Mouse (Mus musculus) forebrain, embryonic 12.5 days (tissue): Measurements from ENCODE around the gene Ang5. TPM values are rescaled to one million over a fixed set of nuclear protein-coding genes. Genes with fewer than 3 reads are reported as not detected.
"Not testable (repeated sequence)": the region's sequence is repeated elsewhere in the genome, so short reads cannot be mapped to it uniquely, and the experiment has no call there.

Experiments
- ATAC-seq: fragments of 200-750 bp; cut with Nextera tagmentation; 2 replicates; pipeline ENCODE4 v1.8.0; 2017; ENCODE audit warnings: moderate TSS enrichment; ENCODE audit not compliant: low FRiP score
- H3K27ac ChIP-seq: fragments of 300-500 bp; sonication (generic); 2 replicates; pipeline ENCODE4 v1.5.1; 2016; ENCODE audit warnings: mild to moderate bottlenecking
- H3K27me3 ChIP-seq: fragments of 300-500 bp; sonication (generic); 2 replicates; pipeline ENCODE4 v1.6.1; 2016; ENCODE audit warnings: mild to moderate bottlenecking
- H3K36me3 ChIP-seq: fragments of 300-500 bp; sonication (generic); replicated peaks from 2 replicates; pipeline ENCODE4 v1.6.1; 2016; ENCODE audit warnings: mild to moderate bottlenecking
- H3K4me1 ChIP-seq: fragments of 300-500 bp; sonication (generic); 2 replicates; pipeline ENCODE4 v1.6.1; 2016
- H3K4me2 ChIP-seq: fragments of 300-500 bp; sonication (generic); 2 replicates; pipeline ENCODE4 v1.6.1; 2016; ENCODE audit warnings: mild to moderate bottlenecking, moderate library complexity
- H3K4me3 ChIP-seq: fragments of 300-500 bp; sonication (generic); replicated peaks from 2 replicates; pipeline ENCODE4 v1.5.1; 2016; ENCODE audit warnings: mild to moderate bottlenecking
- H3K9ac ChIP-seq: fragments of 300-500 bp; sonication (generic); 2 replicates; pipeline ENCODE4 v1.6.1; 2016; ENCODE audit warnings: mild to moderate bottlenecking
- H3K9me3 ChIP-seq: fragments of 300-500 bp; sonication (generic); 2 replicates; pipeline ENCODE4 v1.6.1; 2016
- WGBS: fragments of 180-500 bp; shearing (Covaris S2); methylation state at CpG from one replicate; pipeline ENCODE4 v1.1.7; 2016; 5-methylcytosine and 5-hydroxymethylcytosine counted together
- polyA plus RNA-seq: library from polyadenylated mRNA; unstranded; fragments of >200 nt; fragmentation: Nextera tagmentation; extraction: Ambion mirVana; gene quantifications from 2 replicates; pipeline ENCODE4 v1.2.1, GENCODE M21; 2016

The Ang5 gene
- polyA plus RNA-seq, 1 experiment from 2014 or later = not detected

DNA sequence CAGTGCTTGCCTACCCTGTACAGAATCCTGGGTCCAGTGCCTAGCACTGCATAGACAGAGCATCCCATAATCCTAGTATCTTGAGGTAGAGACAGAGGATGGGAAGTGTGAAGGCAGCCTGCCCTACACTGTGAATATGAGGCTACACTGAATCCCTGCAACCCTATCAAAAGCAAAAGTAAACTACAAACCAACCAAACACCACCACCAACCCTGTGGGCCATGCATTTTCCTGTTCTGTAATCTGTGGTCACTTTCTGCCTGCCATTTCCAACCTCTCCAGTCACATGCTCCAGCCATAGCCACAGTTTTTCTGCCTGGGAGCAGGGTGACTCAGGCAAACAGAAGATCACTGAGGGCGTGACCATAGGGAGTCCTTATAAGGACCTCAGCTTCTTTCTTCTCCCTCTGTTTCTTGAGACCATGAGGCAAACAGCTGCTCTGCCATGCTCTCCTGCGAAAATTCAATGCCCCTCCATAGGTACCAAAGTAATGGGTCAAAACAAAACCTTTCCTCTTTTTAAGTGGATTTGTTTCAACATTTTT lies 41.7 kb downstream of the Ang5 start:
- H3K4me2 ChIP-seq, H3K27me3 ChIP-seq, H3K27ac ChIP-seq, H3K36me3 ChIP-seq, H3K9me3 ChIP-seq, H3K4me3 ChIP-seq, H3K4me1 ChIP-seq, H3K9ac ChIP-seq, ATAC-seq: not testable (repeated sequence)
- 82% methylated on average over 2 of the region's 2 CpGs for WGBS

DNA sequence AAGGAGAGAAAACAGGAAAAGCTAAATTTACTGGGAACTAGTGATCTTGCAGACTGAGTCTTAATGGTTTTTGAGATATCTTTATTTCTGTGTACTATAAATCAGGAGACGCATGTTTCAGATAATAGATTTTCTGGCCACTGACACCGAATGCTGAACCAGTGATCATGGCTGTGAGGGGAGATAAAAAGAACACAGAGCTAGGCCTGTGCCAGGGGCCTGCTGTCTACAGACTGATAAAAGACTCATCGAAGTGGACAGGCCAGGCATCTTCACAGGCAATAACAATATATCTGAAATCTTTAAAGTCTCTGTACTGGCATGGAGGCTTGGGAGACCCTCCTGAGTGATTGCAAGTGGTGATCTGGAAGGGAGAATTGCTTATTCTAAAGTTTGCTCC lies 44.7 kb downstream of the Ang5 start:
- H3K36me3 ChIP-seq = no peaks in the 10 kb centered on the region
- no peak overlapping the region for H3K4me3 ChIP-seq
- no peak overlapping the region for H3K9ac ChIP-seq
- no peak for ATAC-seq
- H3K27ac ChIP-seq = no peak overlapping the region
- no peaks in the 10 kb centered on the region for H3K4me1 ChIP-seq
- no peaks in the 10 kb centered on the region for H3K27me3 ChIP-seq
- no peak overlapping the region for H3K4me2 ChIP-seq
- 90% methylated on average over 3 of the region's 3 CpGs for WGBS
- H3K9me3 ChIP-seq = no peaks in the 10 kb centered on the region

DNA sequence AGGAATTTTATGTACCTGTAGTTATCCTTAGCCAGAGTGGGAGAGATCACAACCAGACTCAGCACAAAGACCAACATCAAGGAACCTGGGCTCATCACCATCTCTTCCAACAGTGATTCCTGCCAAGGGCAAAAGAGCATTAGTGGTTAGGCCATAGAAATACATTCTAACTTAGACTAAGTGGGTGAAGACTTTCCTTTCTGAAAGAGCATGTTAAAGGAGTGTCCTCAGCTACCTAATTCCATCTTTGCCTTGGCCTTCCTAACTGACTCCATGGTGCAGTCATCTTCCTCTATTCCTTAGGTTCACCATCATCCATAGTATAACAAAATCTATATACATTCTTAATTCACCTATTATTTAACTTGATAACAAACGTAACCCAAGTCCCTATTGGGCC lies 45.3 kb downstream of the Ang5 start, which contains the start of gene Ang6:
Ang6 (minus strand) TSS at position 101 of the 400 bp plus-strand sequence.
- ATAC-seq = no peak
- Histone ChIP-seq H3K4me3 (no peak within 1 kb of the TSS), H3K27me3 (no peaks in the 10 kb centered on the region), H3K9ac (no peak within 1 kb of the TSS), H3K27ac (no peak within 1 kb of the TSS), H3K36me3 (no peaks in the 10 kb centered on the region), H3K9me3 (no peaks in the 10 kb centered on the region), H3K4me1 (no peaks in the 10 kb centered on the region), H3K4me2 (no peak within 1 kb of the TSS)
- 83% methylated on average over 1 of the region's 1 CpGs for WGBS

DNA sequence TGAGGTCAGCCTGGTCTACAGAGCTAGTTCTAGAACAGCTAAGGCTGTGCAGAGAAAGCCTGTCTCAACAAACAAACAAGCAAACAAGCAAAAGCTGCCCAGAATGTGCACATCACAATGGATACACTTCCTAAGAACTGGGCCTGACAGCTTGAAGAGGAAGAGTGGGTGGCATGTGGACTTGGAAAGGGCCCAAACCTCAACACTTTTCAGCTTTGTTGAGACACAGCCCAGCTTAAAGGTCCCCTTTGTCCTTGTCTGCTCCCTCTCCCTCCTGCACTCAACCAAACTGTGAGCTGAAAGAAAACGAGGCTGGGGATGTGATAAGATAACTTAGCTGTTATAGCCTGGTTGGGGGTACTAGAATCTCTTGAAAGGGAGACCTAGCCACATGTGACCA lies 51.2 kb downstream of the Ang5 start:
- not testable (repeated sequence) for ATAC-seq, H3K9ac ChIP-seq, H3K27me3 ChIP-seq, H3K4me2 ChIP-seq, H3K9me3 ChIP-seq, H3K4me1 ChIP-seq, H3K36me3 ChIP-seq, H3K4me3 ChIP-seq, H3K27ac ChIP-seq
- WGBS = no CpG with 5 or more reads among the region's 1 CpGs

DNA sequence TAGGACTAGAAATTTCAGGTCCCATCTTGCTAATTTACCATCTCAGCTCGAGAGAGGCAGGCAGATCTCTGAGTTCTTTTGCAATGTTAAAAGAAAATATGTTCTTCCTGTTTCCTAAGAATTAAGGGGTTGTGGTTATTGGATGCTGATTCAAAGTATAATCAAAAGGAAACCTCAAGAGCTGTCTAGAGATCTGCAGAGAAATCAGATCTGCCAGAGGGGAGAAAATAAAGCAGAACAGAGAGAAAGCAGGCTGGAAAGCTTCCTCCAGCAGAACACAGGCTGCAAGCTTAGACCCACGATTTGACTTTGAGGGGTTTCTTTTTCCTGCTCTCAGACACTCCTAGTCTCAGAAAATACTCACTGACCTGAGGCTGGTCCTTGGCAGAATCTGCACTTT lies 52.8 kb downstream of the Ang5 start:
- not testable (repeated sequence) for H3K4me2 ChIP-seq, H3K27ac ChIP-seq
- WGBS = 60% methylated on average over 2 of the region's 2 CpGs

More for the DNA sequence above, 52.8 kb downstream of the Ang5 start:
- not testable (repeated sequence) for H3K9ac ChIP-seq, H3K9me3 ChIP-seq, ATAC-seq, H3K4me1 ChIP-seq, H3K27me3 ChIP-seq, H3K36me3 ChIP-seq, H3K4me3 ChIP-seq

Other genes with a start within 250 kb of the Ang5 start
- gene Gm16506, start 229.6 kb upstream of the Ang5 start, polyA plus RNA-seq = not detected in 2 replicates
- gene Gm6526, start 209.2 kb upstream of the Ang5 start, polyA plus RNA-seq = not detected in 2 replicates
- gene Gm8180, start 172.3 kb upstream of the Ang5 start, polyA plus RNA-seq = not detected in 2 replicates
- gene Ear1, start 81.6 kb upstream of the Ang5 start, polyA plus RNA-seq = not detected in 2 replicates
- not detected in 2 replicates for gene Ear10, start 33.5 kb upstream of the Ang5 start, polyA plus RNA-seq
- gene Gm8113, start 31.7 kb upstream of the Ang5 start, polyA plus RNA-seq = 6.6 TPM in 2 replicates
- gene Ang6, start 45.2 kb downstream of the Ang5 start, polyA plus RNA-seq = not detected in 2 replicates
- not detected in 2 replicates for gene Ear2, start 145.6 kb downstream of the Ang5 start, polyA plus RNA-seq
- not detected in 2 replicates for gene Gm3327, start 166.8 kb downstream of the Ang5 start, polyA plus RNA-seq
- not detected in 2 replicates for gene Gm8212, start 240.6 kb downstream of the Ang5 start, polyA plus RNA-seq